Mouse (Mus musculus): Measurements from ENCODE around the gene Unc5a. TPM values are rescaled to one million over a fixed set of nuclear protein-coding genes. Genes with fewer than 3 reads are reported as not detected.

Unc5a gene
- total and polyA plus RNA-seq, 3 experiments: not detected

DNA sequence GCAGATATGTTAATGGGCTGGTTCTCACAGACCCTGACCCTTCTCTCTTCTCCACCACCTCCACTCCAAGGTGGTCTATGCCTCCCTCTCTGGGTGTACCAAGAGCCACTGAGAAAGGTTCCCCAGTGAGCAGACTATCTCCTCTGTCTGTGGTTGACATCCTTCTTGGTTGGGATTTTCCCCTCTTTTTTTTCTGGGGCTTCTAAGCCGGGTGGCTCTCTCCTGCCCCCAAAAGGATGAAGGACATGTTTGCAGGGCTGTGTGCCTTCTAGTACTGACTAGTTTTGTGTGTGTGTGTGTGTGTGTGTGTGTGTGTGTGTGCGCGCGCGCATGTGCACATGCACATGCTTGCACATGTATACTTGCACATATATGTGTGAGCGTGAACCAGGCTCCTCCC is 16.0 kb downstream of the Unc5a start:
- Histone ChIP-seq H3K27ac (ENCODE audit: control insufficient read depth, low read depth, low read length) (no peak overlapping the region), H3K4me1 (ENCODE audit: control insufficient read depth in 1 of 2, insufficient read depth in 2 of 2, low read length in 2 of 2) (no peaks in the 10 kb centered on the region), H3K9ac (ENCODE audit: control insufficient read depth, low read depth, low read length, poor library complexity, severe bottlenecking) (no peak overlapping the region), H3K4me3 (ENCODE audit: control insufficient read depth in 1 of 2, insufficient read depth in 1 of 2, low read depth in 2 of 2, low read length in 2 of 2) (no peak overlapping the region), H3K79me2 (ENCODE audit: control insufficient read depth, insufficient read depth, low read length, poor library complexity) (no peaks in the 10 kb centered on the region), H3K36me3 (ENCODE audit: control insufficient read depth in 1 of 2, insufficient read depth in 2 of 2, low read length in 2 of 2) (no peaks in the 10 kb centered on the region), H3K9me3 (replicated peaks; ENCODE audit: insufficient read depth, low read length) (no peaks in the 10 kb centered on the region), H3K27me3 (ENCODE audit: control insufficient read depth in 1 of 2, insufficient read depth in 2 of 2, low read length in 2 of 2) (no peaks in the 10 kb centered on the region)
- TF ChIP-seq USF2 (IDR thresholded peaks at IDR 0.05; ENCODE audit: borderline replicate concordance in 1 of 2, insufficient read depth in 1 of 2, low read depth in 1 of 2, low read length in 2 of 2) (no peak), UBTF (IDR thresholded peaks at IDR 0.05; ENCODE audit: borderline replicate concordance, insufficient read depth, low read depth, low read length) (no peak), CHD1 (IDR thresholded peaks at IDR 0.05; ENCODE audit: low read depth, low read length) (no peak), CHD2 (IDR thresholded peaks at IDR 0.05; ENCODE audit: low read length) (no peak), MAFK (IDR thresholded peaks at IDR 0.05; ENCODE audit: borderline replicate concordance, low read depth, low read length) (no peak), MAX (IDR thresholded peaks at IDR 0.05; ENCODE audit: low read length) (no peak), ZC3H11A (IDR thresholded peaks at IDR 0.05; ENCODE audit: low read depth, low read length) (no peak), POLR2A (IDR thresholded peaks at IDR 0.05; ENCODE audit: control insufficient read depth in 1 of 2, insufficient read depth in 1 of 2, low read depth in 1 of 2, low read length in 2 of 2, poor library complexity in 1 of 2) (no peak), E2F4 (IDR thresholded peaks at IDR 0.05; ENCODE audit: borderline replicate concordance, low read depth, low read length) (no peak), MXI1 (IDR thresholded peaks at IDR 0.05; ENCODE audit: low read depth, low read length) (no peak), NRF1 (IDR thresholded peaks at IDR 0.05; ENCODE audit: insufficient read depth, low read depth, low read length, poor library complexity, severe bottlenecking) (no peak), JUND (IDR thresholded peaks at IDR 0.05; ENCODE audit: low read depth, low read length) (no peak), SIN3A (IDR thresholded peaks at IDR 0.05; ENCODE audit: low read length) (no peak), NELFE (IDR thresholded peaks at IDR 0.05; ENCODE audit: low read depth, low read length) (no peak)
- no peak for DNase-seq (ENCODE audit: low read depth, low spot score)

GRCm38 (mm10) chr13:54967501-54967900 is 18.3 kb downstream of the Unc5a start:
- Histone ChIP-seq H3K9ac (ENCODE audit: control insufficient read depth, low read depth, low read length, poor library complexity, severe bottlenecking) (no peak overlapping the region), H3K36me3 (ENCODE audit: control insufficient read depth in 1 of 2, insufficient read depth in 2 of 2, low read length in 2 of 2) (no peaks in the 10 kb centered on the region), H3K9me3 (replicated peaks; ENCODE audit: insufficient read depth, low read length) (no peaks in the 10 kb centered on the region), H3K27me3 (ENCODE audit: control insufficient read depth in 1 of 2, insufficient read depth in 2 of 2, low read length in 2 of 2) (no peaks in the 10 kb centered on the region), H3K79me2 (ENCODE audit: control insufficient read depth, insufficient read depth, low read length, poor library complexity) (no peaks in the 10 kb centered on the region), H3K4me3 (ENCODE audit: control insufficient read depth in 1 of 2, insufficient read depth in 1 of 2, low read depth in 2 of 2, low read length in 2 of 2) (no peak overlapping the region), H3K4me1 (ENCODE audit: control insufficient read depth in 1 of 2, insufficient read depth in 2 of 2, low read length in 2 of 2) (no peaks in the 10 kb centered on the region), H3K27ac (ENCODE audit: control insufficient read depth, low read depth, low read length) (no peak overlapping the region)
- TF ChIP-seq NRF1 (IDR thresholded peaks at IDR 0.05; ENCODE audit: insufficient read depth, low read depth, low read length, poor library complexity, severe bottlenecking): no peak
- no peak for TF ChIP-seq ZNF384 (IDR thresholded peaks at IDR 0.05; ENCODE audit: low read depth, low read length)
- no peak for TF ChIP-seq POLR2AphosphoS5 (IDR thresholded peaks at IDR 0.05; ENCODE audit: borderline replicate concordance, low read depth, low read length)
- no peak for DNase-seq (ENCODE audit: low read depth, low spot score)
